In genomic region chr4:135739148-135739547, GRCm38 (mm10) we compare ENCODE assay signal across 29 mouse cellular contexts. TPM values are rescaled to one million over a fixed set of nuclear protein-coding genes. Genes with fewer than 3 reads are reported as not detected.
DNase-seq lines count a peak whose midpoint lies in the region; ATAC-seq and TF ChIP-seq lines count a peak whose summit lies in the region.
"Had no signal": no experiment of that assay in that cellular context is flagged by ENCODE, and none has a peak within 500 bp of the region (broad histone marks: within the 10 kb centered on the region; RNA-seq: fewer than 3 reads in every experiment).

No protein-coding gene starts in this region.

- peak; percentile 45 for ATAC-seq in intestine, embryonic 16.5 days
- peak; percentile 69 for ATAC-seq in liver, embryonic 14.5 days (ENCODE audit: insufficient read depth)
- ATAC-seq: forebrain, embryonic 13.5 days; hindbrain, postnatal 0 days had no signal

- TF ChIP-seq EP300 in liver, embryonic 14.5 days (IDR thresholded peaks at IDR 0.05; ENCODE audit: low read depth), result no peak

- H3K4me1 ChIP-seq in heart, embryonic 10.5 days, result peaks cover 30% of the 10 kb centered on the region
- peaks cover 25% of the 10 kb centered on the region for H3K4me1 ChIP-seq in intestine, embryonic 16.5 days (ENCODE audit: control insufficient read depth, insufficient read depth, low read length)
- H3K4me1 ChIP-seq in liver, embryonic 14.5 days (replicated peaks; ENCODE audit: control insufficient read depth in 2 of 2, insufficient read depth in 2 of 2, low read length in 1 of 2), result peaks cover 23% of the 10 kb centered on the region in 2 experiments
- H3K4me1 ChIP-seq in midbrain, embryonic 10.5 days, result peaks cover 15% of the 10 kb centered on the region
- H3K4me1 ChIP-seq in limb, embryonic 10.5 days, result peaks cover 37% of the 10 kb centered on the region
- H3K4me1 ChIP-seq: forebrain, embryonic 13.5 days had no signal

- no peaks in the 10 kb centered on the region for H3K36me3 ChIP-seq in heart, embryonic 10.5 days
- peaks cover 9% of the 10 kb centered on the region; the same call in 1 of the 2 replicates for H3K36me3 ChIP-seq in intestine, embryonic 16.5 days (ENCODE audit: control insufficient read depth, insufficient read depth, low read length)
- H3K36me3 ChIP-seq in liver, embryonic 14.5 days (replicated peaks; ENCODE audit: control insufficient read depth, insufficient read depth, low read depth), result no peaks in the 10 kb centered on the region
- no peaks in the 10 kb centered on the region for H3K36me3 ChIP-seq in midbrain, embryonic 10.5 days
- H3K36me3 ChIP-seq in limb, embryonic 10.5 days, result no peaks in the 10 kb centered on the region
- H3K36me3 ChIP-seq: hindbrain, embryonic 10.5 days; limb, embryonic 12.5 days had no signal

- H3K4me2 ChIP-seq in intestine, embryonic 16.5 days (ENCODE audit: low read depth, low read length), result no peak overlapping the region
- H3K4me2 ChIP-seq in liver, embryonic 14.5 days (ENCODE audit: low read depth), result peak overlapping the region; percentile 61
- H3K4me2 ChIP-seq: forebrain, embryonic 13.5 days; limb, embryonic 12.5 days had no signal

- H3K27me3 ChIP-seq in heart, embryonic 10.5 days (ENCODE audit: insufficient read depth, poor library complexity, severe bottlenecking), result 0 out of 2 replicates have a peak, but pooled peaks cover 8% of the 10 kb centered on the region
- no peaks in the 10 kb centered on the region for H3K27me3 ChIP-seq in intestine, embryonic 16.5 days (replicated peaks; ENCODE audit: control insufficient read depth, insufficient read depth, low read length)
- H3K27me3 ChIP-seq in liver, embryonic 14.5 days (ENCODE audit: control insufficient read depth, insufficient read depth, low read length), result no peaks in the 10 kb centered on the region
- no peaks in the 10 kb centered on the region for H3K27me3 ChIP-seq in midbrain, embryonic 10.5 days (ENCODE audit: low read depth, poor library complexity, severe bottlenecking)
- H3K27me3 ChIP-seq in limb, embryonic 10.5 days (ENCODE audit: low read depth, poor library complexity, severe bottlenecking), result no peaks in the 10 kb centered on the region
- H3K27me3 ChIP-seq: forebrain, embryonic 13.5 days; limb, embryonic 12.5 days had no signal

- TF ChIP-seq CTCF in liver, embryonic 14.5 days (IDR thresholded peaks at IDR 0.05; ENCODE audit: low read depth), result no peak

- H3K27ac ChIP-seq in heart, embryonic 10.5 days, result peak overlapping the region; percentile 19; the same call in 1 of the 2 replicates
- peak overlapping the region; percentile 47 for H3K27ac ChIP-seq in intestine, embryonic 16.5 days (ENCODE audit: low read length)
- peak overlapping the region; percentile 80 for H3K27ac ChIP-seq in liver, embryonic 14.5 days
- no peak overlapping the region for H3K27ac ChIP-seq in midbrain, embryonic 10.5 days (replicated peaks)
- no peak overlapping the region for H3K27ac ChIP-seq in limb, embryonic 10.5 days
- H3K27ac ChIP-seq: forebrain, embryonic 13.5 days; gastrocnemius, adult 2 months; hindbrain, embryonic 10.5 days; hindbrain, postnatal 0 days; kidney, postnatal 0 days; layer of hippocampus, adult 2 months; limb, embryonic 12.5 days had no signal

- no peak overlapping the region for H3K9ac ChIP-seq in intestine, embryonic 16.5 days (ENCODE audit: low read depth, low read length)
- H3K9ac ChIP-seq in liver, embryonic 14.5 days (replicated peaks), result no peak overlapping the region; the same call in 1 of the 2 replicates
- H3K9ac ChIP-seq: forebrain, embryonic 13.5 days; limb, embryonic 12.5 days had no signal

- no peak for DNase-seq in heart, embryonic 10.5 days (ENCODE audit: low spot score)
- DNase-seq in heart, postnatal 14 days, result no peak
- DNase-seq in liver, embryonic 14.5 days (ENCODE audit: low read depth in 3 of 3, low spot score in 3 of 3), result peak in 1 of 3 experiments; percentile 37
- no peak for DNase-seq in midbrain, embryonic 10.5 days (ENCODE audit: low spot score)
- no peak for DNase-seq in thymus, postnatal 36 days
- no peak for DNase-seq in limb, embryonic 10.5 days (ENCODE audit: low spot score)
- DNase-seq in urinary bladder, postnatal 4 days (ENCODE audit: low spot score in 2 of 2), result no peak
- DNase-seq: adrenal gland, postnatal 25 days; cerebellum, adult 18-20 months; cerebellum, postnatal 14 days; gastrocnemius, adult 2 months; kidney, adult 2 months; layer of hippocampus, postnatal 36 days; lung, adult 2 months; lung, postnatal 14 days; midbrain, embryonic 14.5 days; right cerebral cortex, postnatal 25 days; thymus, postnatal 25 days had no signal

- peaks cover 5% of the 10 kb centered on the region for H3K9me3 ChIP-seq in heart, embryonic 10.5 days
- peaks cover 5% of the 10 kb centered on the region; the same call in 1 of the 2 replicates for H3K9me3 ChIP-seq in intestine, embryonic 16.5 days (ENCODE audit: control insufficient read depth, low read length)
- H3K9me3 ChIP-seq in liver, embryonic 14.5 days (ENCODE audit: control insufficient read depth, low read length), result no peaks in the 10 kb centered on the region
- peaks cover 13% of the 10 kb centered on the region for H3K9me3 ChIP-seq in midbrain, embryonic 10.5 days (replicated peaks)
- H3K9me3 ChIP-seq in limb, embryonic 10.5 days (replicated peaks), result no peaks in the 10 kb centered on the region; the same call in 1 of the 2 replicates

- 59% methylated on average over 7 of the region's 7 CpGs for WGBS in heart, embryonic 10.5 days
- WGBS in intestine, embryonic 16.5 days, result 51% methylated on average over 7 of the region's 7 CpGs
- WGBS in liver, embryonic 14.5 days (ENCODE audit: insufficient replicate concordance), result 32% methylated on average over 7 of the region's 7 CpGs
- WGBS in midbrain, embryonic 10.5 days, result 75% methylated on average over 7 of the region's 7 CpGs
- WGBS in limb, embryonic 10.5 days, result 55% methylated on average over 7 of the region's 7 CpGs

- no peak overlapping the region for H3K4me3 ChIP-seq in heart, embryonic 10.5 days
- H3K4me3 ChIP-seq in intestine, embryonic 16.5 days (ENCODE audit: low read length), result no peak overlapping the region
- no peak overlapping the region for H3K4me3 ChIP-seq in liver, embryonic 14.5 days (ENCODE audit: insufficient read depth in 1 of 2, low read depth in 2 of 2, low read length in 2 of 2)
- no peak overlapping the region for H3K4me3 ChIP-seq in midbrain, embryonic 10.5 days
- H3K4me3 ChIP-seq in limb, embryonic 10.5 days, result no peak overlapping the region
- H3K4me3 ChIP-seq: forebrain, embryonic 13.5 days; gastrocnemius, adult 2 months; hindbrain, embryonic 10.5 days; layer of hippocampus, adult 2 months; limb, embryonic 12.5 days had no signal

- intact Hi-C loops in heart, postnatal 14 days (cut with DNase I), result no loop called here

RNA-seq across cellular contexts. Expression of gene Il22ra1, which starts 11.2 kb away (rescaled TPM):
- 0.13 TPM in 1 of 2 replicates, not detected in the other for polyA plus RNA-seq in heart, embryonic 10.5 days (2016; fragmentation: Nextera tagmentation; extraction: Ambion mirVana)
- under 1 TPM; 0.44 to 0.53 TPM for total RNA-seq in heart, postnatal 14 days (2021)
- 6.6 and 7.9 TPM in 2 replicates for polyA plus RNA-seq in intestine, embryonic 16.5 days (2015; fragmentation: Nextera tagmentation; extraction: Ambion mirVana)
- 0.98 and 1.3 TPM in 2 replicates for polyA plus RNA-seq in liver, embryonic 14.5 days (2012; rRNA removed)
- polyA plus RNA-seq in liver, embryonic 14.5 days (2014; fragmentation: Nextera tagmentation; extraction: Ambion mirVana), result 0.36 and 0.54 TPM in 2 replicates
- polyA plus RNA-seq in midbrain, embryonic 10.5 days (2016; fragmentation: Nextera tagmentation; extraction: Ambion mirVana), result not detected in 2 replicates
- polyA plus RNA-seq in limb, embryonic 10.5 days (2016; fragmentation: Nextera tagmentation; extraction: Ambion mirVana), result not detected in 2 replicates
- total RNA-seq: gastrocnemius, adult 2 months; layer of hippocampus, postnatal 36 days; megakaryocyte, adult 5-6 weeks had no signal
- polyA plus RNA-seq: embryonic facial prominence, embryonic 11.5 days; forebrain, embryonic 13.5 days; heart, embryonic 16.5 days; hindbrain, embryonic 10.5 days; hindbrain, postnatal 0 days; limb, embryonic 12.5 days; midbrain, embryonic 14.5 days; neural tube, embryonic 11.5 days had no signal

RNA-seq across cellular contexts. Expression of gene Myom3, which starts 20.4 kb away (rescaled TPM):
- 0.05 TPM in 1 of 2 replicates, not detected in the other for polyA plus RNA-seq in heart, embryonic 10.5 days (2016; fragmentation: Nextera tagmentation; extraction: Ambion mirVana)
- 1 to 10 TPM in 1 of 2 experiments, under 1 TPM in 1; 0.61 to 1.1 TPM for total RNA-seq in heart, postnatal 14 days (2021)
- 0.88 and 1.1 TPM in 2 replicates for polyA plus RNA-seq in intestine, embryonic 16.5 days (2015; fragmentation: Nextera tagmentation; extraction: Ambion mirVana)
- polyA plus RNA-seq in liver, embryonic 14.5 days (2012; rRNA removed), result 0.03 and 0.06 TPM in 2 replicates
- polyA plus RNA-seq in liver, embryonic 14.5 days (2014; fragmentation: Nextera tagmentation; extraction: Ambion mirVana), result 0.04 TPM in 1 of 2 replicates, not detected in the other
- 0.12 and 0.20 TPM in 2 replicates for polyA plus RNA-seq in midbrain, embryonic 10.5 days (2016; fragmentation: Nextera tagmentation; extraction: Ambion mirVana)
- 0.11 and 0.15 TPM in 2 replicates for polyA plus RNA-seq in limb, embryonic 10.5 days (2016; fragmentation: Nextera tagmentation; extraction: Ambion mirVana)
- total RNA-seq: megakaryocyte, adult 5-6 weeks had no signal
- polyA plus RNA-seq: hindbrain, embryonic 10.5 days had no signal

RNA-seq across cellular contexts. Expression of gene Ifnlr1, which starts 53.1 kb away (rescaled TPM):
- polyA plus RNA-seq in heart, embryonic 10.5 days (2016; fragmentation: Nextera tagmentation; extraction: Ambion mirVana), result 0.18 and 0.28 TPM in 2 replicates
- total RNA-seq in heart, postnatal 14 days (2021), result 1 to 10 TPM; 2.5 to 2.9 TPM
- polyA plus RNA-seq in intestine, embryonic 16.5 days (2015; fragmentation: Nextera tagmentation; extraction: Ambion mirVana), result 4.3 and 5.2 TPM in 2 replicates
- 0.10 and 0.13 TPM in 2 replicates for polyA plus RNA-seq in liver, embryonic 14.5 days (2012; rRNA removed)
- 0.06 and 0.09 TPM in 2 replicates for polyA plus RNA-seq in liver, embryonic 14.5 days (2014; fragmentation: Nextera tagmentation; extraction: Ambion mirVana)
- polyA plus RNA-seq in midbrain, embryonic 10.5 days (2016; fragmentation: Nextera tagmentation; extraction: Ambion mirVana), result 0.10 and 0.21 TPM in 2 replicates
- polyA plus RNA-seq in limb, embryonic 10.5 days (2016; fragmentation: Nextera tagmentation; extraction: Ambion mirVana), result 0.43 and 0.59 TPM in 2 replicates

Comparison
In these comparisons a context has a peak if more than half of its experiments do, and no peak if none do; other contexts are left out.
1. H3K27ac ChIP-seq: peak in heart, embryonic 10.5 days (single experiment), intestine, embryonic 16.5 days (single experiment) and liver, embryonic 14.5 days (single experiment); none in midbrain, embryonic 10.5 days (single experiment) and limb, embryonic 10.5 days (single experiment).